Mouse (Mus musculus) ovary, postnatal 36 days (tissue): ENCODE measurements around the gene H2al1a.

ENCODE experiments used
- DNase-seq: peaks from one replicate; pipeline ENCODE4 v3.0.0; 2022; ENCODE audit warnings: low spot score, mixed read lengths

H2al1a gene

DNA sequence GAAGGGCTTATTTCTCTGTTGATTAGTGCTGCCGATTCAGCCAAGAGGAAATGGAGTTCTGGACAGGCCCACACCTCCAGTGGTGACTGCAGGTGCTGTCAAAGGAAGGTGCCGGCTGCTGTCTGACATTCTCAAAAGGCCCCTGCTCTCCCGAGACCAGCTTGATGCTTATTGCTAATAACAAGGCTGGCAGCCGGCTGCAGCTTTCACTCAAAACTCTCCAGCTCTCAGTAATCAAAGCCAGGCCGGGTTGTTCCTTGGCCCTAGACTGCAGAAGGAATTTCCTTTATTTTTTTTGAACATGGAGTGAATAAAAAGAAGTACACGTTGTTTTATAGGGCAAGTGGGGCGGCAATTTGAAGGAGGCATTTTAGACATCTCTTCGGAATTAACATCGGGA is 46.7 kb downstream of the H2al1a start:
- no peak for DNase-seq

DNA sequence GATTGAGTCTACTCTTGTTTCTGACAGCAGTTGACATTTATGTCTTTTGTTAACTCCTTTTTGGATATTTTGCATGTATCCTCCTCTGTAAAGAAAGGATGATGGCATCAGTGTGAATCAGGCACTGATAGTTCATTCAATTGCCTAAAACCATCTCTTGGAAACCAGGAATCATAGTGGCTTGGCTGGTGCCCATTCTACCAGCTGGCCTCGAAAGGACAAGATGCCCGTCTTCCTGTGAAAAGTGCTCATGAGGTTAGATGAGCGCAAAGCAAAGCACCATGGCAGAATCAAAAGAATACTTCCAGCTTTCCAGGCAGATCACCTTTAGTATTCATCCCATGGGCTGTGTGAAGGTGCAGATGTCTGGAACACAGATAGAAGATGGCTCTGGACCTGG is 47.7 kb downstream of the H2al1a start:
- DNase-seq: no peak
